Mouse (Mus musculus) limb, embryonic 15.5 days (tissue): ENCODE results near the gene Ap1s1. TPM values are rescaled to one million over a fixed set of nuclear protein-coding genes. Genes with fewer than 3 reads are reported as not detected.

Experiments
- ATAC-seq: fragments of 200-750 bp; cut with Nextera tagmentation; 2 replicates; pipeline ENCODE4 v1.8.0; 2017; ENCODE audit warnings: low read depth, moderate TSS enrichment; ENCODE audit not compliant: insufficient number of reproducible peaks, low FRiP score, low TSS enrichment
- H3K27ac ChIP-seq: fragments of 300-500 bp; sonication (generic); 2 replicates; pipeline ENCODE4 v1.5.1; 2015; ENCODE audit warnings: moderate library complexity, mild to moderate bottlenecking, inconsistent platforms
- H3K27me3 ChIP-seq: fragments of 300-500 bp; sonication (generic); 2 replicates; pipeline ENCODE4 v1.6.1; 2015; ENCODE audit warnings: inconsistent platforms
- H3K36me3 ChIP-seq: fragments of 300-500 bp; sonication (generic); 2 replicates; pipeline ENCODE4 v1.6.1; 2015; ENCODE audit warnings: inconsistent platforms
- H3K4me1 ChIP-seq: fragments of 300-500 bp; sonication (generic); 2 replicates; pipeline ENCODE4 v1.6.1; 2015; ENCODE audit warnings: inconsistent platforms
- H3K4me2 ChIP-seq: fragments of 300-500 bp; sonication (generic); 2 replicates; pipeline ENCODE4 v1.6.1; 2015; ENCODE audit warnings: mild to moderate bottlenecking, inconsistent platforms
- H3K4me3 ChIP-seq: fragments of 300-500 bp; sonication (generic); 2 replicates; pipeline ENCODE4 v1.5.1; 2015; ENCODE audit warnings: mild to moderate bottlenecking, inconsistent platforms
- H3K9ac ChIP-seq: fragments of 300-500 bp; sonication (generic); 2 replicates; pipeline ENCODE4 v1.6.1; 2015; ENCODE audit warnings: inconsistent platforms
- H3K9me3 ChIP-seq: fragments of 300-500 bp; sonication (generic); 2 replicates; pipeline ENCODE4 v1.6.1; 2016; ENCODE audit warnings: inconsistent platforms
- WGBS: fragments of 180-500 bp; shearing (Covaris S2); methylation state at CpG from one replicate; pipeline ENCODE4 v1.1.7; 2015; 5-methylcytosine and 5-hydroxymethylcytosine counted together
- polyA plus RNA-seq: library from polyadenylated mRNA; unstranded; fragments of >200 nt; fragmentation: Nextera tagmentation; extraction: Ambion mirVana; gene quantifications from 2 replicates; pipeline ENCODE4 v1.2.1, GENCODE M21; 2015

Gene Ap1s1
- polyA plus RNA-seq, 1 experiment from 2014 or later = 161 TPM

DNA sequence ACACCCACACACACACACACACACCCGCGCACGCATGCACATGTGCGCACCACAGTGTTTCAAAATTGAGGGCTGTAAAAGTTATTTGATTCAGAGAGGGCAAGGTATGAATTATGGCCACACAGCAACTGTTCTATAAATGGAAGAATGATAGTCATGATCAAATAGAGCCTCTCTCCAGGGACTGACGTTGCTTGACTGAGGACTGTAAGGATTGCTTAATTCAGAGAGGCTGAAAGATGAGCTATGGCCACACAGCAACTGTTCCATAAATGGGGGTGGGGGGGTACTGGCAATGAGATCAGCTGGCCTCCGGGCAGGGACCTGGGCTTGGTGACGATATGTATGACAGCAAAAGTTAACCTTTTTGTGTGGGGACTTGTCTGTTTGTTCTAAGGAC lies 31.3 kb upstream of the Ap1s1 start:
- no peak overlapping the region for H3K9ac ChIP-seq
- WGBS = 83% methylated on average over 7 of the region's 7 CpGs
- no peak overlapping the region for H3K4me2 ChIP-seq
- H3K4me3 ChIP-seq = no peak overlapping the region
- no peaks in the 10 kb centered on the region for H3K9me3 ChIP-seq
- ATAC-seq = no peak
- no peaks in the 10 kb centered on the region for H3K27me3 ChIP-seq
- H3K4me1 ChIP-seq = peaks cover 15% of the 10 kb centered on the region
- no peak overlapping the region for H3K27ac ChIP-seq
- H3K36me3 ChIP-seq = no peaks in the 10 kb centered on the region

DNA sequence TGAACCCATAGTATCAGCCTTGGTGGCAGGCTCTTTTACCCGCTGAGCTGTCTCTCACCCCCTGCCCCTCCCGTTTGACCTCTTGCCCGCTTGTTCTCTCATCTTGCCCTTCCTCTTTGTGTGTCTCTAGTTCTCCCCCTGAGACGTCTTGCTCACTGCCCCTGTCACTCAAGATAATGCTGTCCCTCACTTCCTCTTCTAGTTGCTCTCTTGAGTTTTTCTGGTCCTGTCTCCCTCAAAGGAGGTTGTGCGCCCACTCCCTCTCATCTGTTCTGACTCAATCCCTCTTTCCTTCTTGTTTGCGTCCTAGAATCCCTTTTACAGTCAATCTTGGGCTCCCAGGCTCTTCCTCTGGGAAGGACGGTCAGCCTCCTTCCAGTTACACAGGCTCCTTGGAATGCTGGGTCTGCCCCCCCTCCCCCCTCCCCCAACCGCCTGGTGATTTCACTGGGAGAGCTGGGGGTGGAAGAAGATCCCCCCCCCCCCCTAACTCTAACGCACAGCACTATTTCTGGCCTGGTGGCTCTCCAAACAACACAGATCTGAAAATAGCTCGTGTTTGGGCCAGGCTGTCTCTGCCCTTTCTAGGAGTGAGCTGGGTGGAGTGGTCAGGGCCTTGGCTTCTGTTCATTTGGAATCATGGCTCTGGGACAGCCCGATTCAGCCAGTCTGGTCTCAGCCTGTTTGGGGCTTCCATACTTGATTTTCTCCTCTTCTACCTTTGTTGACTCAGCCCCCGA lies 30.4 kb upstream of the Ap1s1 start:
- no peak overlapping the region for H3K4me2 ChIP-seq
- no peak overlapping the region for H3K4me3 ChIP-seq
- H3K27ac ChIP-seq = peak overlapping the region; percentile 47; the same call in 1 of the 2 replicates
- no peaks in the 10 kb centered on the region for H3K9me3 ChIP-seq
- ATAC-seq = no peak
- 43% methylated on average over 12 of the region's 12 CpGs for WGBS
- H3K9ac ChIP-seq = no peak overlapping the region
- peaks cover 21% of the 10 kb centered on the region for H3K4me1 ChIP-seq
- no peaks in the 10 kb centered on the region for H3K27me3 ChIP-seq
- H3K36me3 ChIP-seq = no peaks in the 10 kb centered on the region

DNA sequence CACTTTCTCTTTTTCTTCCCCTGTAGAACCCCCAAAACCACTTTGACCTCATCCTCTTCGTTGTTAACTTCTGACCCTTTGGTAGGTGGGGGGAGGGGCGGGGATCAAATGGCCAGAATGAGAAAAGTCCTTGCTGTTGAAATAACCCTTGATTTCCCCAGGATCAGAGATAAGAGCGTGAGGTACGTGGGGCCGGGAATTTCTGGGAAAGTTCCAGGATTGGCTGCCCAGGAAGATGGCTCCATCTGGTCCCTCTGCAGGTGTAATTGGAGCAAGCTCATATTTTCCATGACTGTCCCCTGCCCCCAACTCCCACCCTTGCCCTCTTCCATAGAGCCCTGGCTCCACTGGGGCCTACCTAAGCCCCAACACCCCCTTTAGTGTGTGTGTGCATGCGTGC lies 29.8 kb upstream of the Ap1s1 start:
- no peak overlapping the region for H3K4me3 ChIP-seq
- H3K27ac ChIP-seq = peak overlapping the region; percentile 47; the same call in 1 of the 2 replicates
- H3K4me1 ChIP-seq = peaks cover 21% of the 10 kb centered on the region
- H3K36me3 ChIP-seq = no peaks in the 10 kb centered on the region
- no peak overlapping the region for H3K9ac ChIP-seq
- H3K4me2 ChIP-seq = no peak overlapping the region
- no peaks in the 10 kb centered on the region for H3K9me3 ChIP-seq
- no peak for ATAC-seq
- H3K27me3 ChIP-seq = no peaks in the 10 kb centered on the region
- 71% methylated on average over 6 of the region's 6 CpGs for WGBS

DNA sequence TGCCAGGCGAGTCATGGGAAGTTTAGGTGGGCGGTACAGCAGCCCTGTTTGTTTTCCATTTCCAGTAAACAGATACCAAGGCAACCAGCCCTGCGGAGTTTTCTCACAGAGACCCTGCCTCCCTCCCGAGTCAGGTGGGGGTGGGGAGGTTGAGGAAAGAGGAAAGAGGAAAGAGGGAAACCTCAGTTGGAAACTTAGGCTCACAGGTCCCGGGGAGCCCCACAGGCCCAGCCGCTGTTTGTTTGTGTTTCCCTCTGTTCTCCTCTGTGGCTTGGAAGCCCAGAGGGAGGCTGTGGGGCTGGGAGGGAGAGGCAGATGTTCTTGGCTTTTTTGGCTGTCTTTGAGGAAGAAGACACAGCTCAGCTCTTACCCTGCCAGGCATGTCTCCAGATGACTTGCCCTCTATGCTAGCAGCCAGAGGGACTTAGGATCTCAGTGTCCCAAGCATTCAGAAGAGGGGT lies 28.3 kb upstream of the Ap1s1 start:
- no peak overlapping the region for H3K27ac ChIP-seq
- 25% methylated on average over 6 of the region's 6 CpGs for WGBS
- H3K9me3 ChIP-seq = no peaks in the 10 kb centered on the region
- no peak for ATAC-seq
- H3K9ac ChIP-seq = no peak overlapping the region
- no peaks in the 10 kb centered on the region for H3K36me3 ChIP-seq
- H3K4me1 ChIP-seq = peaks cover 21% of the 10 kb centered on the region
- H3K27me3 ChIP-seq = no peaks in the 10 kb centered on the region
- H3K4me2 ChIP-seq = no peak overlapping the region
- H3K4me3 ChIP-seq = no peak overlapping the region

DNA sequence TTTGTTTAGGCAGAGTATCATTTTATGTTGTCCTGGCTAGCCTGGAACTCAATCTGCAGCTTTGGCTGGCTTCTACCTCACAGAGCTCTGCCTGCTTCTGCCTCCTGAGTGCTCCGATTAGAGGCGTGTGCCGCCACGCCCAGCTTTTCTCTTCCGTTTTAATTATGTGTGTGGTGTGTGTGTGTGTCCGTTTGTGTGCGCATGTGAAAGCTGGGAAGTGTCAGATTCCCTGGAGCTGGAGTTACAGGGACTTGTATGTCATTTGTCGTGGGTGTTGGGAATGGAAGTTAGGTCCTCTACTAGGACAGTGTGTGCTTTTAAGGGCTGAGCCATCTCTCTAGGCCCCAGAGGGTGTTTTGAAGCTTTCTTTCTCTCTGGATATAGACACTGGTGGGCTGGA lies 27.2 kb upstream of the Ap1s1 start:
- Histone ChIP-seq H3K9me3 (no peaks in the 10 kb centered on the region), H3K9ac (no peak overlapping the region), H3K27me3 (no peaks in the 10 kb centered on the region), H3K27ac (peak overlapping the region; percentile 81), H3K4me1 (peaks cover 17% of the 10 kb centered on the region), H3K4me3 (no peak overlapping the region), H3K36me3 (no peaks in the 10 kb centered on the region), H3K4me2 (no peak overlapping the region)
- 92% methylated on average over 8 of the region's 8 CpGs for WGBS
- ATAC-seq = no peak

DNA sequence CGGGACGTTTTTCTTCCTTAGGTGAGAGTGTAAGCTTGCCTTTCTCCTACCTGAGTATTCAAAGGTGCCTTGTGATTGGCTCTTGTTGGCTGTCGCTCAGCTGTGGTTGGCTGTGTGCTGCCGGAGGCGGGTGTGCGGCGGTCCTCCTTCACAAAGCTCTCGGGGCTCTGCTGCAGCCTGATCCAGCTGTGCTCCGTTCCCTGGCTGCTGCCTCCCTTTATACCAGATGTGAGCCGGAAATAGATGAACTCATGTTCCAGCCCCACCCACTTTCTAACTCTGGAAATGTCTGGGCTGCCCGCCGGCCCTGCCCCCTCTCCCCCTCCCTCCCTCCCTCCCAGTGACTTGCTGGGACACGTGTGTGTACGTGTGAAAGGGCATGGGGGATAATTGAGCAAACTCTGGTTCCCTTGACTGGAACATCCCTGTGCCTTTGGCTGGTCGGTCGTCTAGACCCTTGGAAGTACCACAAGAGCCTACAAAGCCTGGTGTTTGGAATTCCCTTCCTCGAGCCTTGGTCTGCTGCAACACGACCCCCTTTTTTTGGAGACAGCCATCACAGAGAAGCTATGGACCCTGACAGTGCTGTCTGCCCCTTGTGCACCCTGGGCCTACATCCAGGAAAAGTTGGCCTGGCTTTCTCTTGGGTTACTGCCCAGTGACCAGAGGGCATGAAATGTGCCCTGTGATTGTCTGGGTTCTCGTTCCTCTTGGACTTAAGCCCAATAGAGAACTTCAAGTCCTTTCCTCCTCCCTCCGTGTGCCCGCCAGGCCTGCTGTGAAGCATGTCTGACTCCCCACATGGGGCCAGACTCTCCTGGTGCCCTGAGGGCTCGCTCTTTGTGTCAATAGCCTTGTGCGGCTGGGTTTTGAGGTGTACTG lies 26.4 kb upstream of the Ap1s1 start, which contains the start of gene Serpine1:
TSS of gene Serpine1 (minus strand) at position 190 of the 882 bp plus-strand sequence.
- H3K9ac ChIP-seq = no peak within 1 kb of the TSS
- ATAC-seq = peak; percentile 88
- H3K4me3 ChIP-seq = peak within 1 kb of the TSS; percentile 30
- peaks cover 17% of the 10 kb centered on the region for H3K4me1 ChIP-seq
- WGBS = 11% methylated on average over 23 of the region's 23 CpGs
- peak within 1 kb of the TSS; percentile 52 for H3K4me2 ChIP-seq
- H3K27ac ChIP-seq = peak within 1 kb of the TSS; percentile 82
- H3K9me3 ChIP-seq = no peaks in the 10 kb centered on the region
- no peaks in the 10 kb centered on the region for H3K36me3 ChIP-seq
- H3K27me3 ChIP-seq = no peaks in the 10 kb centered on the region

DNA sequence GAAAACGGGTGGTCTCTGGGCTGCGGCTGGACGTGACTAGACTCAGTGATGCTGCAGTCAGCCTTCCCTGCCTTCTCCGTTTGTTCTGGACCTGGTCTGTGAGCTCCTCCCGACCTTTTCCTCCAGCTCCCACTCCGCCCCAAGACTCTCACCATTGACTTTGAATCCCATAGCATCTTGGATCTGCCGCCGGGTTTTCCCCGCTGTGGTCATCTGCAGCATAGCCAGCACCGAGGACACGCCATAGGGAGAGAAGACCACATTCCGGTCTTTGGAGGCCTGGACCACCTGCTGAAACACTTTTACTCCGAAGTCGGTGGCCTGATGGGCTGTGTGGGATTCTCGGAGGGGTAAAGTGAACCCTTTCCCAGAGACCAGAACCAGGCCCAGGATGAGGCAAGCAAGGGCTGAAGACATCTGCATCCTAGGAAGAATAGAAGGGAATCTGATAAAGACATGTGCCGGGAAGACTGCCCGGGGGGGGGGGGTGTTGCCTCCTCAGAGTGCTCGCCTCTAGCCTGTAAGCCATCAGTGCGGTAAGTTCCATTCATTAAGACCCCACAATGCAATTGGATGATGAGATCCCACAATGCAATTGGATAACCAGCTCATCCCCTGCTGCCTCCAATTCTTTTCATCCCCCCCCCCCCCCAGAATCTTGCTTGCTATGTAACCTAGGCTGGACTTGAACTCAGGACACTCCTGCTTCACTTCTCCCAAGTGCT lies 25.1 kb upstream of the Ap1s1 start:
- Histone ChIP-seq H3K4me1 (peaks cover 17% of the 10 kb centered on the region), H3K4me2 (no peak overlapping the region)

DNA sequence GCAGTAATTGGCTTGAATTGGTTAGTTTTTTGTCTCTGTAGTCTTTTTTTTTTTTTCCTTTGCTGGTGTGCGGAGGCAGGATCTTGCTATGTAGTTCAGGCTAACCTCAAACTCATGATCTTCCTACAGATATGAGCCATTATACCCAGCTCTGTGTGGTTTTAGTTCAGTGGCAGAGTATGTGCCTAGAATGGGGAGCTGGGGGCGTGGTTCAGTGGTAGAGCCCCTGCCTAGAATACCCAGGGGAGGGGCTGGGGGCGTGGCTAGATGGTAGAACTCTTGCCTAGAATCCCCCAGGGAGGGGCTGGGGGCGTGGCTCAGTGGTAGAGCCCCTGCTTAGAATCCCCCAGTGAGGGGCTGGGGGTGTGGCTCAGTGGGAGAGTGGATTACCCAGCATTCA lies 22.8 kb upstream of the Ap1s1 start:
- Histone ChIP-seq H3K4me1 (peaks cover 12% of the 10 kb centered on the region), H3K4me2 (no peak overlapping the region), H3K9ac (no peak overlapping the region), H3K9me3 (no peaks in the 10 kb centered on the region), H3K36me3 (no peaks in the 10 kb centered on the region), H3K4me3 (no peak overlapping the region), H3K27me3 (no peaks in the 10 kb centered on the region), H3K27ac (no peak overlapping the region)
- ATAC-seq = no peak
- 77% methylated on average over 4 of the region's 4 CpGs for WGBS

More for the DNA sequence above, 25.1 kb upstream of the Ap1s1 start:
- no peaks in the 10 kb centered on the region for H3K9me3 ChIP-seq
- no peaks in the 10 kb centered on the region for H3K27me3 ChIP-seq
- H3K9ac ChIP-seq = no peak overlapping the region
- no peak overlapping the region for H3K4me3 ChIP-seq
- 87% methylated on average over 19 of the region's 19 CpGs for WGBS
- no peak overlapping the region for H3K27ac ChIP-seq
- H3K36me3 ChIP-seq = no peaks in the 10 kb centered on the region
- no peak for ATAC-seq

DNA sequence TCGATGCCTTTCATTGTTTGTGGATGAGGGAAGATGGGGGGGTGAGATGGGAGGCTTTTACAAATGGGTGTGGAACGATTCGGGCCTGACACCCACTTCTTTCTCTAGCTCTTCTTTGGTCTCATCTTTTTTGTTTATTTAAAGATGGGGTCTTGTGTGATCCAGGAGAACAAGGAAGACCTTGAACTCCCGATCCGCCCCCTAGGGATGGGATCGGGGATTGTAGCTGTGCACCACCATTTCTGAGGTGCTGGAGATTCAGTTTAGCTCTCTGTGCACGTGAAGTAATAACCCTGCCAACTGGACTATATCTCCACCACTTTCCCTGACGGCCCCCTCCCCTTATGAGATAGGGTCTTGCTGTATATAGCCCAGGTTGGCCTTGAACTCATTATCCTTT lies 20.0 kb upstream of the Ap1s1 start:
- ATAC-seq = no peak
- H3K4me3 ChIP-seq = no peak overlapping the region
- no peaks in the 10 kb centered on the region for H3K4me1 ChIP-seq
- H3K4me2 ChIP-seq = no peak overlapping the region
- no peak overlapping the region for H3K27ac ChIP-seq
- no peaks in the 10 kb centered on the region for H3K9me3 ChIP-seq
- H3K27me3 ChIP-seq = no peaks in the 10 kb centered on the region
- no peaks in the 10 kb centered on the region for H3K36me3 ChIP-seq
- H3K9ac ChIP-seq = no peak overlapping the region
- 72% methylated on average over 8 of the region's 8 CpGs for WGBS

DNA sequence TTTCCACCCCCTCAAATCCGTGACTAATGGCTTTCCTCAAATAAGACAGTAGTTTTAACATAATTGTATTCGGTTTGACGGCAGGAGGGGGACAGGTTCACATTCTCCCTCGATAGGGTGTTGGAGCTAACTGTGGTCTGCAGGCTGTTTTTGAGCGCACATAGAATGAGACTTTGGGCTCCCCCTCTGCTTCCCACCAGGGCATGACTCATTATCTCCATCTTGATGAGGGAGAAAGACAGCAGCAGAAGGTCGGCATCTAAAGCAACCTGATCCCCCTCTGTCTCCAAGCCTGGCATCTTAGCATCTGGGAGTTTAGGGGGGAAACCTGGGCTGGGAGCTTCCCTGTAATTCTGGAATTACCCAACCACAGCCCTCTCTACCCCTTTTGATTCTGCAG lies 19.5 kb upstream of the Ap1s1 start:
- no peak for ATAC-seq
- Histone ChIP-seq H3K36me3 (no peaks in the 10 kb centered on the region), H3K9me3 (no peaks in the 10 kb centered on the region), H3K4me1 (no peaks in the 10 kb centered on the region), H3K4me2 (no peak overlapping the region), H3K27ac (no peak overlapping the region), H3K4me3 (no peak overlapping the region), H3K9ac (no peak overlapping the region), H3K27me3 (no peaks in the 10 kb centered on the region)
- WGBS = 64% methylated on average over 6 of the region's 6 CpGs

DNA sequence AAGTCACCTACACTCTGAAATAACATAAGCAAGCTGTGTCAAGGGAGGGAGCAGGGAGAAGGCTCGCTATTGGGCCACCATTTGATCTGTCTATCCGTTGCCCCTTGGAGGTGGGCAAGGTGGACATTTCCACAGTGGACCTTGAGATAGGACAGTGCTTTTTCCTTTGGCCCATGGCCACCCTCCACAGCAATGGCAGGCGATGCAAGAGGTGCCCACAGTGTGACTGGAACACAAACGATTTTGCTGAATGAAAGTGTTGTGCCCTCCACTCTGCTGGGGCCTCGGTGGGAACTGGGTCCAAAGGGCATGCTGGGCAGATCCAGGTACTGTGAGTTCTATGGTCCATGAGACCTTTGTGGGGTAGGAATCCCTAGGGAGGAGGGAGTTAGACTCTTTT lies 16.7 kb upstream of the Ap1s1 start:
- no peaks in the 10 kb centered on the region for H3K4me1 ChIP-seq
- H3K27me3 ChIP-seq = no peaks in the 10 kb centered on the region
- H3K9me3 ChIP-seq = no peaks in the 10 kb centered on the region
- no peak overlapping the region for H3K4me2 ChIP-seq
- H3K36me3 ChIP-seq = no peaks in the 10 kb centered on the region
- no peak overlapping the region for H3K4me3 ChIP-seq
- 84% methylated on average over 5 of the region's 5 CpGs for WGBS
- ATAC-seq = no peak
- no peak overlapping the region for H3K27ac ChIP-seq
- no peak overlapping the region for H3K9ac ChIP-seq
